ENCODE assay signal across 30 mouse cellular contexts in the genomic region with DNA sequence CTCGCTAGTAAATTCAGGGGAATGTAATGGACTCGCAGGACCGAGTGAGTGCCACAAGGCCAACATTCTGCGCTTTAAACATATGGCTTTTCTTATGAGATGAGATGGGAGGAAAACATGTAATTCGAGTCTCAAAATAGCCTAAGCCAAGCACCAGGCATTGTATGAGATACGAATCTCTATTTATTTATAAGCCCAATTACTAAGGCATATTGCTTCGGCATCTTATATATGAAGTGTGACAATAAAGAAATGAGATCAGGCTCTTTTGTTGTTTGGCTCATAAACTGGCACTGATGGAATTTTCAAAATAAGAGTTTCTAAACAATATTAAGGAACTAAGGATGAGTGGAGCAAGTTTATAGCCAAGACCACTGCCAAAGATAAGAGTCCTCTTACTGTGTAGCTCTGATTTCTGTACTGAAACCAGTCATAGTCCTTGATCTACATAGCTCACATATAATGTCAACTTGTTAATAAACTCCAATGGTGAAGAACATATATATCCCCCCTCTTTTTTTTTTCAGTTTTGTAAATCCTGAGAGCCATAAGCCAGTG.
DNase-seq lines count a peak whose midpoint lies in the region; ATAC-seq and TF ChIP-seq lines count a peak whose summit lies in the region.
"Had no signal": no experiment of that assay in that cellular context is flagged by ENCODE, and none has a peak within 500 bp of the region (broad histone marks: within the 10 kb centered on the region; RNA-seq: fewer than 3 reads in every experiment).

No protein-coding gene starts in this region.

- H3K27ac ChIP-seq in kidney, postnatal 0 days, result no peak overlapping the region
- 0 out of 2 replicates have a peak overlapping the region, but pooled peaks have one; percentile 17 for H3K27ac ChIP-seq in lung, postnatal 0 days (ENCODE audit: low read length)
- no peak overlapping the region for H3K27ac ChIP-seq in forebrain, embryonic 13.5 days
- peak overlapping the region; percentile 91 for H3K27ac ChIP-seq in olfactory bulb, adult 2 months (ENCODE audit: insufficient read depth, low read depth, low read length)
- H3K27ac ChIP-seq: hindbrain, embryonic 12.5 days; hindbrain, postnatal 0 days; intestine, embryonic 15.5 days; liver, embryonic 14.5 days; stomach, embryonic 15.5 days had no signal

- no peaks in the 10 kb centered on the region for H3K9me3 ChIP-seq in kidney, postnatal 0 days (replicated peaks; ENCODE audit: low read length)
- H3K9me3 ChIP-seq in lung, postnatal 0 days (ENCODE audit: low read length), result no peaks in the 10 kb centered on the region
- H3K9me3 ChIP-seq in forebrain, embryonic 13.5 days (replicated peaks), result peaks cover 8% of the 10 kb centered on the region
- H3K9me3 ChIP-seq: intestine, embryonic 15.5 days had no signal

- peak; percentile 19 for DNase-seq in kidney, postnatal 0 days (ENCODE audit: low spot score)
- DNase-seq in kidney, postnatal 10 days, result no peak
- peak; percentile 74 for DNase-seq in lung, postnatal 0 days (ENCODE audit: low spot score)
- DNase-seq in lung, postnatal 36 days, result no peak
- no peak for DNase-seq in frontal cortex, postnatal 10 days (ENCODE audit: low spot score in 2 of 2)
- DNase-seq: adrenal gland, postnatal 25 days; cerebellum, adult 11-12 months; cerebellum, adult 9-11 months; embryo, embryonic 11 days; gastrocnemius, postnatal 36 days; heart, adult 18-20 months; heart, postnatal 36 days; kidney, adult 2 months; layer of hippocampus, postnatal 36 days; left cerebral cortex, postnatal 4 days; liver; lung, postnatal 14 days; thymus, postnatal 14 days had no signal

- 57% methylated on average over 7 of the region's 7 CpGs for WGBS in kidney, postnatal 0 days
- WGBS in lung, postnatal 0 days, result 61% methylated on average over 7 of the region's 7 CpGs
- WGBS in forebrain, embryonic 13.5 days, result 51% methylated on average over 7 of the region's 7 CpGs
- 23% methylated on average over 7 of the region's 7 CpGs for WGBS in olfactory bulb, adult 2 months

- TF ChIP-seq EP300 in lung, postnatal 0 days (IDR thresholded peaks at IDR 0.05), result no peak

- peaks cover 5% of the 10 kb centered on the region; the same call in 1 of the 2 replicates for H3K36me3 ChIP-seq in kidney, postnatal 0 days (ENCODE audit: insufficient read depth, low read length)
- H3K36me3 ChIP-seq in lung, postnatal 0 days (ENCODE audit: insufficient read depth, low read length), result no peaks in the 10 kb centered on the region
- 0 out of 2 replicates have a peak, but pooled peaks cover 9% of the 10 kb centered on the region for H3K36me3 ChIP-seq in forebrain, embryonic 13.5 days (ENCODE audit: poor library complexity, severe bottlenecking)
- H3K36me3 ChIP-seq: intestine, embryonic 15.5 days had no signal

- H3K27me3 ChIP-seq in kidney, postnatal 0 days (ENCODE audit: insufficient read depth, low read length), result no peaks in the 10 kb centered on the region
- no peaks in the 10 kb centered on the region for H3K27me3 ChIP-seq in lung, postnatal 0 days (replicated peaks; ENCODE audit: insufficient read depth, low read length)
- H3K27me3 ChIP-seq in forebrain, embryonic 13.5 days, result no peaks in the 10 kb centered on the region
- H3K27me3 ChIP-seq: embryonic facial prominence, embryonic 13.5 days; hindbrain, embryonic 12.5 days; intestine, embryonic 15.5 days; midbrain, embryonic 12.5 days; stomach, embryonic 15.5 days had no signal

- no peak for TF ChIP-seq POLR2A in olfactory bulb, adult 2 months (IDR thresholded peaks at IDR 0.05; ENCODE audit: insufficient read depth, low read depth, low read length)

- no peak overlapping the region for H3K9ac ChIP-seq in kidney, postnatal 0 days (ENCODE audit: low read depth, low read length)
- no peak overlapping the region for H3K9ac ChIP-seq in lung, postnatal 0 days (replicated peaks; ENCODE audit: low read depth)
- H3K9ac ChIP-seq in forebrain, embryonic 13.5 days, result no peak overlapping the region
- H3K9ac ChIP-seq: embryonic facial prominence, embryonic 13.5 days; hindbrain, embryonic 12.5 days; intestine, embryonic 15.5 days; liver, embryonic 14.5 days; midbrain, embryonic 12.5 days; stomach, embryonic 15.5 days had no signal

- no peaks in the 10 kb centered on the region for H3K4me1 ChIP-seq in kidney, postnatal 0 days (replicated peaks; ENCODE audit: insufficient read depth, low read length)
- no peaks in the 10 kb centered on the region for H3K4me1 ChIP-seq in lung, postnatal 0 days (ENCODE audit: insufficient read depth, low read depth, low read length)
- H3K4me1 ChIP-seq in forebrain, embryonic 13.5 days, result peaks cover 4% of the 10 kb centered on the region; the same call in 1 of the 2 replicates
- H3K4me1 ChIP-seq in olfactory bulb, adult 2 months (ENCODE audit: control insufficient read depth, insufficient read depth, low read length), result peaks cover 16% of the 10 kb centered on the region
- H3K4me1 ChIP-seq: hindbrain, embryonic 12.5 days; stomach, embryonic 15.5 days had no signal

- no peak for ATAC-seq in kidney, postnatal 0 days (replicated peaks; ENCODE audit: low FRiP score, low read depth)
- ATAC-seq in lung, postnatal 0 days, result peak; percentile 33; the same call in 1 of the 2 replicates
- ATAC-seq in forebrain, embryonic 13.5 days, result no peak
- ATAC-seq: CD4-positive, CD25-positive, alpha-beta regulatory T cell, adult 4 months; hindbrain, postnatal 0 days; intestine, embryonic 15.5 days had no signal

- no peak for TF ChIP-seq CTCF in kidney, postnatal 0 days (IDR thresholded peaks at IDR 0.05; ENCODE audit: low read depth)
- TF ChIP-seq CTCF in lung, postnatal 0 days (IDR thresholded peaks at IDR 0.05), result no peak
- TF ChIP-seq CTCF in olfactory bulb, adult 2 months (IDR thresholded peaks at IDR 0.05; ENCODE audit: insufficient read depth, low read depth, low read length), result no peak

- no peak overlapping the region for H3K4me3 ChIP-seq in kidney, postnatal 0 days (replicated peaks; ENCODE audit: low read depth, low read length)
- H3K4me3 ChIP-seq in lung, postnatal 0 days (ENCODE audit: low read depth, low read length), result no peak overlapping the region
- no peak overlapping the region for H3K4me3 ChIP-seq in forebrain, embryonic 13.5 days
- no peak overlapping the region for H3K4me3 ChIP-seq in olfactory bulb, adult 2 months (ENCODE audit: insufficient read depth, low read depth, low read length)
- H3K4me3 ChIP-seq: embryonic facial prominence, embryonic 13.5 days; erythroblast, embryonic 14.5 days; hindbrain, embryonic 12.5 days; intestine, embryonic 15.5 days; stomach, embryonic 15.5 days had no signal

- no peak overlapping the region for H3K4me2 ChIP-seq in kidney, postnatal 0 days (ENCODE audit: low read length)
- H3K4me2 ChIP-seq in lung, postnatal 0 days (replicated peaks; ENCODE audit: low read depth, low read length), result no peak overlapping the region
- H3K4me2 ChIP-seq in forebrain, embryonic 13.5 days, result peak overlapping the region; percentile 46; the same call in 1 of the 2 replicates
- H3K4me2 ChIP-seq: embryonic facial prominence, embryonic 13.5 days; heart, embryonic 11.5 days; hindbrain, embryonic 12.5 days; intestine, embryonic 15.5 days; stomach, embryonic 15.5 days had no signal

Comparison
In these comparisons a context has a peak if more than half of its experiments do, and no peak if none do; other contexts are left out.
1. DNase-seq: peak in kidney, postnatal 0 days (single experiment) and lung, postnatal 0 days (single experiment); none in kidney, postnatal 10 days (single experiment), lung, postnatal 36 days (single experiment) and frontal cortex, postnatal 10 days (0 of 2).
2. H3K27ac ChIP-seq: peak in lung, postnatal 0 days (single experiment) and olfactory bulb, adult 2 months (single experiment); none in kidney, postnatal 0 days (single experiment) and forebrain, embryonic 13.5 days (single experiment).